Comparison of ENCODE assay signal across 5 mouse cellular contexts in the genomic region with DNA sequence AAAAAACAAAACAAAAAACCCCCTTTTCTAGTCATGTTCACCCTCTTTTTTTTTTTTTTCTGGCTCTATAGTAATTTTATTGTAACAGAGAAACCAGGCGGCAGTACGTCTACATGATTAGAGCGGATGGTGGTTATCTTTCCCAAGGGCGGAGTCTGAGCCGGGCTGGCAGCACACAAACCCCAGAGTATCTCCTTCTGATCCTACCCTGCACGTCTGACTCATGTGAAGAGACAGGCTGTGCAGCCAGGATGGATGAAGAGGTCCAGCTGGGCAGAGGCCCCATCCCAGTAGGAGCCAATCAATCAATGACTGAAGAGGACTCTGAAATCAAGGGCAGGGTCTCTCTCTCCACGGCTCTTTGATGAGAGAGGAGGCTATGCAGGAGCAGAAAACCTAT. TPM values are rescaled to one million over a fixed set of nuclear protein-coding genes. Genes with fewer than 3 reads are reported as not detected.
"Had no signal": no experiment of that assay in that cellular context is flagged by ENCODE, and none has a peak within 500 bp of the region (broad histone marks: within the 10 kb centered on the region; RNA-seq: fewer than 3 reads in every experiment).

No protein-coding gene starts in this region.

RNA-seq across cellular contexts. Expression of gene Pvrig, which starts 21.4 kb away (rescaled TPM):
- total RNA-seq: left cerebral cortex, postnatal 10 days; left cerebral cortex, postnatal 14 days; left cerebral cortex, postnatal 25 days; left cerebral cortex, postnatal 36 days; left cerebral cortex, postnatal 4 days had no signal
